Mouse (Mus musculus) CH12.LX (cell line): ENCODE data around the gene Cckbr. TPM values are rescaled to one million over a fixed set of nuclear protein-coding genes. Genes with fewer than 3 reads are reported as not detected.

ENCODE experiments used
- DNase-seq: peaks from one replicate; pipeline ENCODE4 v3.0.0-alpha.2; 2013; ENCODE audit errors: extremely low read depth
- H3K27ac ChIP-seq: 2 replicates; pipeline ENCODE4 v1.5.1; 2012; ENCODE audit warnings: low read depth, mild to moderate bottlenecking, control low read depth, moderate library complexity; ENCODE audit not compliant: insufficient read depth
- H3K27me3 ChIP-seq: replicated peaks from 2 replicates; pipeline ENCODE3; 2012; ENCODE audit warnings: inconsistent platforms
- H3K36me3 ChIP-seq, 2 experiments: replicated peaks in 1 of 2; 2 replicates each; pipeline versions ENCODE3 to v1.6.1; 2012; ENCODE audit warnings: inconsistent platforms in 1 of 2, low read length in 1 of 2, mild to moderate bottlenecking in 1 of 2, mixed read lengths in 1 of 2, moderate library complexity in 1 of 2; ENCODE audit not compliant: control insufficient read depth in 1 of 2, insufficient read depth in 1 of 2
- H3K4me1 ChIP-seq, 2 experiments: 2 replicates each; pipeline ENCODE4 v1.6.1; 2012; ENCODE audit warnings: inconsistent platforms in 1 of 2, moderate library complexity in 1 of 2; ENCODE audit not compliant: insufficient read depth in 2 of 2, control insufficient read depth in 1 of 2
- H3K4me2 ChIP-seq: 2 replicates; pipeline ENCODE4 v1.6.1; 2012; ENCODE audit warnings: low read depth, mild to moderate bottlenecking, control low read depth; ENCODE audit not compliant: poor library complexity, insufficient read depth, severe bottlenecking
- H3K4me3 ChIP-seq, 3 experiments: fragments of 150-350 bp in 1 of 3; sonication (generic) in 1 of 3; replicated peaks in 1 of 3; 2 replicates each; pipeline versions ENCODE3 to v1.5.1; 2011 to 2012; ENCODE audit warnings: low read depth in 2 of 3, low read length in 2 of 3, mild to moderate bottlenecking in 2 of 3, moderate library complexity in 2 of 3, control low read depth in 1 of 3, improper control_type of control experiment in 1 of 3, inconsistent platforms in 1 of 3, mixed read lengths in 1 of 3; ENCODE audit not compliant: poor library complexity in 1 of 3
- H3K79me2 ChIP-seq: replicated peaks from 2 replicates; pipeline ENCODE4 v1.6.1; 2012; ENCODE audit warnings: mild to moderate bottlenecking, moderate library complexity; ENCODE audit not compliant: control insufficient read depth, poor library complexity, insufficient read depth, severe bottlenecking; ENCODE audit errors: extremely low read depth
- H3K9ac ChIP-seq: 2 replicates; pipeline ENCODE4 v1.6.1; 2012; ENCODE audit warnings: low read depth, mild to moderate bottlenecking, control low read depth, moderate library complexity; ENCODE audit not compliant: insufficient read depth
- H3K9me3 ChIP-seq: replicated peaks from 2 replicates; pipeline ENCODE3; 2012; ENCODE audit warnings: low read length, inconsistent platforms, mixed read lengths
- ELF1 ChIP-seq: IDR thresholded peaks from 2 replicates; pipeline ENCODE4 v1.6.1; 2014; ENCODE audit warnings: low read depth, mild to moderate bottlenecking, inconsistent platforms, low read length, improper control_type of control experiment
- GABPA ChIP-seq: IDR thresholded peaks from 2 replicates; pipeline ENCODE4 v1.6.1; 2012; ENCODE audit warnings: low read depth, low read length, improper control_type of control experiment, inconsistent platforms; ENCODE audit not compliant: insufficient replicate concordance
- IRF4 ChIP-seq: IDR thresholded peaks from 2 replicates; pipeline ENCODE4 v1.6.1; 2014; ENCODE audit warnings: low read depth, mild to moderate bottlenecking, inconsistent platforms, low read length, improper control_type of control experiment
- JUND ChIP-seq: conservative IDR thresholded peaks from 2 replicates; pipeline ENCODE4 v1.6.1; 2011; ENCODE audit warnings: low read depth, low read length, improper control_type of control experiment
- MAFK ChIP-seq: IDR thresholded peaks from 2 replicates; pipeline ENCODE4 v1.6.1; 2011; ENCODE audit warnings: low read length, improper control_type of control experiment; ENCODE audit not compliant: insufficient replicate concordance
- MAZ ChIP-seq: IDR thresholded peaks from 2 replicates; pipeline ENCODE4 v1.6.1; 2012; ENCODE audit warnings: low read depth, mild to moderate bottlenecking, inconsistent platforms, low read length, improper control_type of control experiment, moderate library complexity
- MEF2A ChIP-seq: IDR thresholded peaks from 2 replicates; pipeline ENCODE4 v1.6.1; 2014; ENCODE audit warnings: low read depth, mild to moderate bottlenecking, inconsistent platforms, low read length, improper control_type of control experiment, borderline replicate concordance
- SIN3A ChIP-seq: IDR thresholded peaks from 2 replicates; pipeline ENCODE4 v1.6.1; 2012; ENCODE audit warnings: low read length, improper control_type of control experiment, inconsistent platforms
- UBTF ChIP-seq: IDR thresholded peaks from 2 replicates; pipeline ENCODE4 v1.6.1; 2012; ENCODE audit warnings: low read depth, mild to moderate bottlenecking, inconsistent platforms, low read length, improper control_type of control experiment, moderate library complexity
- USF1 ChIP-seq: IDR thresholded peaks from 2 replicates; pipeline ENCODE4 v1.6.1; 2014; ENCODE audit warnings: low read depth, mild to moderate bottlenecking, inconsistent platforms, low read length, improper control_type of control experiment
- ZC3H11A ChIP-seq: IDR thresholded peaks from 2 replicates; pipeline ENCODE4 v1.6.1; 2012; ENCODE audit warnings: low read depth, mild to moderate bottlenecking, inconsistent platforms, low read length, improper control_type of control experiment
- ZKSCAN1 ChIP-seq: IDR thresholded peaks from 2 replicates; pipeline ENCODE4 v1.6.1; 2012; ENCODE audit warnings: low read depth, inconsistent platforms, low read length, improper control_type of control experiment, borderline replicate concordance
- dilution Hi-C: fragments of 300-500 bp; cut with MboI; formaldehyde crosslinking; loops from 2 replicates; pipeline ENCODE4 v1.14.3; 2020; ENCODE audit warnings: low sequenced_read_pairs; ENCODE audit not compliant: extremely low pct_unique_long_range_greater_than_20kb, extremely low pct_ligation_motif_present
- in situ Hi-C: fragments of 300-500 bp; cut with MboI; formaldehyde crosslinking; loops from 3 replicates; pipeline ENCODE4 v1.14.3; 2019; ENCODE audit warnings: low sequenced_read_pairs, low pct_ligation_motif_present, low pct_unique_long_range_greater_than_20kb, mixed read lengths
- polyA plus RNA-seq: library from polyadenylated mRNA; unstranded; fragments of >175 nt; gene quantifications from 2 replicates; pipeline ENCODE4 v1.2.1, GENCODE M21; 2012; ENCODE audit warnings: low read depth; ENCODE audit not compliant: insufficient read length
- total RNA-seq, 2 experiments: library from RNA; depleted of rRNA; stranded (reverse); fragments of 300-350 nt in 1 of 2; fragments of >200 nt in 1 of 2; gene quantifications; 2 replicates each; pipeline ENCODE4 v1.2.3; 2012 to 2014

The Cckbr gene
- total and polyA plus RNA-seq, 3 experiments, result not detected

DNA sequence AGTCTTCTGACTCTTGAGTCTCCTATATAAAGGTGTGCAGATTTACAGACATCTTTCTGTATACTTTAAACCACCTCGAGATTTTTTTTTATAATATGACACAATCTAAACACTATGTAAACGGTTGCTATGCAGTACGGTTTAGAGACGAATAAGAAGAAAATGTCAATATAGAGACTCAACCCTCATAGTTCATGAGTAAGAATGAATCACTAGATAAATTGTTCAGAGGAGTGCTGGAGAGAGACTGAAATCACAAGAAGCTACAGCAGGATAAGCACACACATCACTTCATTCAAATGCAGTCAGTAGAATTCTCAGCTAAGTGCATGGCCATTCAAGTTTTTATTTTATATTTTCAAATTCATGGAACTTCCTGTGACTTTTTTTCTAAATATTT is 76.5 kb downstream of the Cckbr start:
- no peak overlapping the region for H3K9ac ChIP-seq
- TF ChIP-seq IRF4 (no peak), GABPA (no peak), MAFK (no peak)
- peaks cover 0 to 7% of the 10 kb centered on the region in 2 experiments; a peak in 1 of 4 replicates for H3K4me1 ChIP-seq
- no peak overlapping the region for H3K4me2 ChIP-seq
- H3K27ac ChIP-seq, result no peak overlapping the region
- dilution Hi-C loops (no loop called here), in situ Hi-C loops (no loop called here)
- H3K27me3 ChIP-seq, result no peaks in the 10 kb centered on the region
- no peaks in the 10 kb centered on the region for H3K36me3 ChIP-seq
- no peaks in the 10 kb centered on the region for H3K79me2 ChIP-seq
- no peak overlapping the region for H3K4me3 ChIP-seq
- H3K9me3 ChIP-seq, result no peaks in the 10 kb centered on the region
- no peak for DNase-seq

DNA sequence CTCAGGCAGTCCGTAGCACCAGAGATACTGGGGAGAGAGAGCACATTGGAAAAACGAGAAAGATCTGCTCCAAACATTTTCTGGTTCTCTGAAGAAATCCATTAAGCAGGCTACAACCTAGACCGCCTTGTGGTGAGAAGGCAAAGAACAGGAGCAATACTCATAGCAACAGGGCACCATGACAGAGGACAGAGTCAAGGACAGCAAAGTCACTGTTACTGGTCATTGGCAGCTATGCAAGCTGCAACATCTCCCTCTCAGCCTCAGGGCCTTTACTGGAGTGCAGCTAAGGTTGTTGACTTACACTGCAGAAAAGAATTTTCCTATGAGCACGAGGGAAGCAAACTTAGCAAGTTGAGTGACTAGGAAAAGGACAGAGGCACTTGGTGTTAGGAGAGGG is 81.7 kb downstream of the Cckbr start:
- no peak overlapping the region for H3K4me3 ChIP-seq
- H3K79me2 ChIP-seq, result no peaks in the 10 kb centered on the region
- in situ Hi-C loops (no loop called here), dilution Hi-C loops (no loop called here)
- no peak for DNase-seq
- no peak overlapping the region for H3K27ac ChIP-seq
- H3K4me1 ChIP-seq, result 0 out of 4 replicates have a peak, but pooled peaks cover 0 to 3% of the 10 kb centered on the region in 2 experiments
- no peaks in the 10 kb centered on the region for H3K36me3 ChIP-seq
- H3K9ac ChIP-seq, result no peak overlapping the region
- H3K27me3 ChIP-seq, result peaks cover 1% of the 10 kb centered on the region
- no peak overlapping the region for H3K4me2 ChIP-seq
- H3K9me3 ChIP-seq, result no peaks in the 10 kb centered on the region
- TF ChIP-seq MAZ, result no peak
- no peak for TF ChIP-seq UBTF
- no peak for TF ChIP-seq MEF2A
- no peak for TF ChIP-seq ELF1
- TF ChIP-seq USF1, result no peak
- TF ChIP-seq JUND, result no peak
- TF ChIP-seq ZC3H11A, result no peak
- TF ChIP-seq, all 38 proteins: peak for 0

DNA sequence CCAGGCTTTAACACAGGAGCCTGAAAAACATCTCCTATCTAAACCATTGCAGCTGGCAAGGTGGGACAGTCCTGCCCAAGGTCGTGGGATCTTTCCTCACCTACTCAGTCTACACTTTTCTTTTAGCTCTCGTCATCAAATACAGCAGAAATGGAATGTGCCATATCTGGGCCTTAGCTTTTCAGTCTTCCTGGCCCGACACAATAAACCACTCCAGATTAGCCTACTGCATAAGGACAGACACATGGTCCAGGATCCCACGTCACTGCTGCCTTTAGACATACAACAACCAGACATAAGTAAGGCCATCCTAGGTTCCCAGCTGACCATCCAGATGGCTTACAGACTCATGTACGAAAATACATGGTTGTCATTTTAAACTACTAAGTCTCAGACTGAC is 84.6 kb downstream of the Cckbr start:
- Histone ChIP-seq H3K79me2 (no peaks in the 10 kb centered on the region), H3K36me3 (no peaks in the 10 kb centered on the region), H3K4me3 (no peak overlapping the region), H3K4me2 (no peak overlapping the region), H3K9me3 (no peaks in the 10 kb centered on the region), H3K4me1 (0 out of 4 replicates have a peak, but pooled peaks cover 0 to 3% of the 10 kb centered on the region in 2 experiments), H3K9ac (no peak overlapping the region), H3K27ac (no peak overlapping the region), H3K27me3 (peaks cover 1% of the 10 kb centered on the region)
- TF ChIP-seq SIN3A, result no peak
- no peak for TF ChIP-seq ZKSCAN1
- TF ChIP-seq ELF1, result no peak
- in situ Hi-C loops (no loop called here), dilution Hi-C loops (no loop called here)
- no peak for DNase-seq
